Mouse (Mus musculus) forebrain, embryonic 16.5 days (tissue): Measurements from ENCODE around the gene Olfr630. TPM values are rescaled to one million over a fixed set of nuclear protein-coding genes. Genes with fewer than 3 reads are reported as not detected.
"Not testable (repeated sequence)": the region's sequence is repeated elsewhere in the genome, so short reads cannot be mapped to it uniquely, and the experiment has no call there.

ENCODE experiments used
- ATAC-seq: fragments of 200-750 bp; cut with Nextera tagmentation; 2 replicates; pipeline ENCODE4 v1.8.0; 2017; ENCODE audit warnings: mild to moderate bottlenecking, moderate library complexity
- H3K27ac ChIP-seq: fragments of 300-500 bp; sonication (generic); 2 replicates; pipeline ENCODE4 v1.5.1; 2014; ENCODE audit warnings: low read length, control low read depth
- H3K27me3 ChIP-seq: fragments of 300-500 bp; sonication (generic); replicated peaks from 2 replicates; pipeline ENCODE4 v1.6.1; 2014; ENCODE audit warnings: low read length; ENCODE audit not compliant: control insufficient read depth, insufficient read depth
- H3K36me3 ChIP-seq: fragments of 300-500 bp; sonication (generic); 2 replicates; pipeline ENCODE4 v1.6.1; 2014; ENCODE audit not compliant: control insufficient read depth, insufficient read depth
- H3K4me1 ChIP-seq: fragments of 300-500 bp; sonication (generic); replicated peaks from 2 replicates; pipeline ENCODE4 v1.6.1; 2014; ENCODE audit warnings: low read length; ENCODE audit not compliant: control insufficient read depth, insufficient read depth
- H3K4me2 ChIP-seq: fragments of 300-500 bp; sonication (generic); 2 replicates; pipeline ENCODE4 v1.6.1; 2014; ENCODE audit warnings: mild to moderate bottlenecking, low read length, control low read depth
- H3K4me3 ChIP-seq: fragments of 300-500 bp; sonication (generic); replicated peaks from 2 replicates; pipeline ENCODE4 v1.5.1; 2014; ENCODE audit warnings: mild to moderate bottlenecking, low read length, control low read depth
- H3K9ac ChIP-seq: fragments of 300-500 bp; sonication (generic); replicated peaks from 2 replicates; pipeline ENCODE4 v1.6.1; 2014; ENCODE audit warnings: low read depth, low read length, control low read depth
- H3K9me3 ChIP-seq: fragments of 300-500 bp; sonication (generic); 2 replicates; pipeline ENCODE4 v1.6.1; 2016; ENCODE audit warnings: low read length; ENCODE audit not compliant: control insufficient read depth
- WGBS: fragments of 180-500 bp; shearing (Covaris S2); extraction: QIAGEN DNeasy Blood & Tissue Kit; methylation state at CpG from one replicate; pipeline ENCODE4 v1.1.7; 2014; 5-methylcytosine and 5-hydroxymethylcytosine counted together
- polyA plus RNA-seq: library from polyadenylated mRNA; unstranded; fragments of >200 nt; fragmentation: Nextera tagmentation; extraction: Ambion mirVana; gene quantifications from 2 replicates; pipeline ENCODE4 v1.2.1, GENCODE M21; 2015

Gene Olfr630
- polyA plus RNA-seq, 1 experiment from 2014 or later, result not detected

DNA sequence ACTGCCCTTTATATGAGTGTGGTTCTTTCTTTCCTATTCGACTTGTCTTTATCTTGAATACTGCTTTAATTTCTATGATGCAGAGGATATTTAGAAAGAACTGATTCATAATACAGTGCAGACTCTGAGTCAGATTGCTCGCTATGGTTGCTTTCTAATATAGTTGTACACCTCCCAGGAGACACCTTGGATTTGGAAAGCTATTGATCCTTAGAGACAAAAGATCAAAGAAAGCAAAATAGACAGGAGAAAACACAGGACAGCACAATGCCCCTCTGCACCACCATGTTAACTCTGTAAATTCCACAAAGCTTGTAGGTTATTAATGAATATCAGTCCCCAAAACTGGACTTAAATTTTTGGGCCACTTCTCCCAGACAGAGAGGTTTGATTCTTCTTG lies 12.3 kb downstream of the Olfr630 start, which contains the start of gene Olfr629:
Gene Olfr629, minus strand, starts transcription at position 101 of the 400 bp plus-strand sequence.
- no peak within 1 kb of the TSS for H3K4me2 ChIP-seq
- H3K27ac ChIP-seq, result no peak within 1 kb of the TSS
- no peaks in the 10 kb centered on the region for H3K36me3 ChIP-seq
- H3K9ac ChIP-seq, result no peak within 1 kb of the TSS
- H3K9me3 ChIP-seq, result no peaks in the 10 kb centered on the region
- ATAC-seq, result no peak
- 77% methylated on average over 2 of the region's 2 CpGs for WGBS
- no peaks in the 10 kb centered on the region for H3K27me3 ChIP-seq
- no peak within 1 kb of the TSS for H3K4me3 ChIP-seq
- H3K4me1 ChIP-seq, result no peaks in the 10 kb centered on the region

DNA sequence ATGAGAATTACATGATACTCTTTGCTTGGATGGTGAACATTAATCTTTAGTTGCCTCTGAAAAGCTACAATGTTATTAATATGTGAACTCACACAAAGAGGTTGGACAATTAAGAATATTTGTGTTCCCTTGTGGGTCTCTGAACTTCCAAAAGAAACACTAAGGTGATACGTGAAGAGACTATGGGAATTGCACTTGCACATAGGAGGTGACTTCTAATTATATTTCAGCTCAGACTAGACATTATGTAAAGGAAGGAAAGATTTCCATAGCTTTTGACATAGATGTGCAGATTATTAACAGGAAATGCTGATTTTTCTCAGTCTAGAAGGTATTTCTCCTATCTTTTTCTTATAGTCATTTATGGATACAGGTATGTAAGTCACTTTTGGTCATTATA lies 27.1 kb downstream of the Olfr630 start, which contains the start of gene Olfr628:
Gene Olfr628, plus strand, starts transcription at position 301 of the 400 bp plus-strand sequence.
- H3K4me1 ChIP-seq, result no peaks in the 10 kb centered on the region
- H3K27me3 ChIP-seq, result no peaks in the 10 kb centered on the region
- WGBS, result 86% methylated on average over 1 of the region's 1 CpGs

GRCm38 (mm10) chr7:103716398-103716797 lies 40.7 kb downstream of the Olfr630 start:
- not testable (repeated sequence) for H3K9me3 ChIP-seq, H3K36me3 ChIP-seq, ATAC-seq, H3K4me2 ChIP-seq, H3K27me3 ChIP-seq, H3K27ac ChIP-seq, H3K9ac ChIP-seq, H3K4me1 ChIP-seq, H3K4me3 ChIP-seq
- 90% methylated on average over 1 of the region's 1 CpGs for WGBS

More for the DNA sequence above, 27.1 kb downstream of the Olfr630 start, which contains the start of gene Olfr628:
- no peak within 1 kb of the TSS for H3K27ac ChIP-seq
- H3K4me2 ChIP-seq, result no peak within 1 kb of the TSS
- H3K36me3 ChIP-seq, result no peaks in the 10 kb centered on the region
- H3K9ac ChIP-seq, result no peak within 1 kb of the TSS
- no peaks in the 10 kb centered on the region for H3K9me3 ChIP-seq
- no peak for ATAC-seq
- no peak within 1 kb of the TSS for H3K4me3 ChIP-seq

GRCm38 (mm10) chr7:103714371-103714770 lies 42.8 kb downstream of the Olfr630 start, which contains the start of gene Olfr243:
Olfr243 (plus strand) TSS chr7:103714671.
- no peak for ATAC-seq
- no peak within 1 kb of the TSS for H3K4me2 ChIP-seq
- H3K27ac ChIP-seq, result no peak within 1 kb of the TSS
- no peak within 1 kb of the TSS for H3K9ac ChIP-seq
- no peaks in the 10 kb centered on the region for H3K4me1 ChIP-seq
- no peaks in the 10 kb centered on the region for H3K27me3 ChIP-seq
- no peaks in the 10 kb centered on the region for H3K9me3 ChIP-seq
- no peaks in the 10 kb centered on the region for H3K36me3 ChIP-seq
- no peak within 1 kb of the TSS for H3K4me3 ChIP-seq

- no peak overlapping the region for H3K9ac ChIP-seq
- H3K4me2 ChIP-seq, result no peak overlapping the region
- no peak overlapping the region for H3K27ac ChIP-seq
- no peak for ATAC-seq
- no peaks in the 10 kb centered on the region for H3K27me3 ChIP-seq
- no peaks in the 10 kb centered on the region for H3K9me3 ChIP-seq
- H3K4me3 ChIP-seq, result no peak overlapping the region
- H3K36me3 ChIP-seq, result no peaks in the 10 kb centered on the region
- no peaks in the 10 kb centered on the region for H3K4me1 ChIP-seq
- 35% methylated on average over 2 of the region's 2 CpGs for WGBS
Measured at GRCm38 (mm10) chr7:103712024-103712423, 45.1 kb downstream of the Olfr630 start.

Other genes starting within 250 kb of the Olfr630 start
- gene Olfr610, start 245.2 kb downstream of the Olfr630 start, polyA plus RNA-seq, result not detected in 2 replicates
- not detected in 2 replicates for gene Olfr611, start 236.5 kb downstream of the Olfr630 start, polyA plus RNA-seq
- not detected in 2 replicates for gene Olfr612, start 214.6 kb downstream of the Olfr630 start, polyA plus RNA-seq
- gene Olfr613, start 209.3 kb downstream of the Olfr630 start, polyA plus RNA-seq, result not detected in 2 replicates
- not detected in 2 replicates for gene Olfr615, start 201.3 kb downstream of the Olfr630 start, polyA plus RNA-seq
- not detected in 2 replicates for gene Olfr616, start 188.2 kb downstream of the Olfr630 start, polyA plus RNA-seq
- not detected in 2 replicates for gene Olfr617, start 184.3 kb downstream of the Olfr630 start, polyA plus RNA-seq
- gene Olfr618, start 167.2 kb downstream of the Olfr630 start, polyA plus RNA-seq, result not detected in 2 replicates
- not detected in 2 replicates for gene Olfr619, start 156.8 kb downstream of the Olfr630 start, polyA plus RNA-seq
- not detected in 2 replicates for gene Olfr620, start 144.8 kb downstream of the Olfr630 start, polyA plus RNA-seq
- not detected in 2 replicates for gene Olfr622, start 114.6 kb downstream of the Olfr630 start, polyA plus RNA-seq
- not detected in 2 replicates for gene Olfr623, start 93.6 kb downstream of the Olfr630 start, polyA plus RNA-seq
- not detected in 2 replicates for gene Olfr624, start 86.1 kb downstream of the Olfr630 start, polyA plus RNA-seq
- not detected in 2 replicates for gene Olfr625-ps1, start 74.6 kb downstream of the Olfr630 start, polyA plus RNA-seq
- gene Olfr243, start 42.7 kb downstream of the Olfr630 start, polyA plus RNA-seq, result not detected in 2 replicates
- not detected in 2 replicates for gene Olfr628, start 27.0 kb downstream of the Olfr630 start, polyA plus RNA-seq
- not detected in 2 replicates for gene Olfr629, start 12.4 kb downstream of the Olfr630 start, polyA plus RNA-seq
- gene Olfr69, start 14.3 kb upstream of the Olfr630 start, polyA plus RNA-seq, result not detected in 2 replicates
- gene Olfr68, start 22.4 kb upstream of the Olfr630 start, polyA plus RNA-seq, result not detected in 2 replicates
- not detected in 2 replicates for gene Olfr67, start 34.5 kb upstream of the Olfr630 start, polyA plus RNA-seq
- 1,171 and 1,472 TPM in 2 replicates for gene Hbb-bt, start 56.7 kb upstream of the Olfr630 start, polyA plus RNA-seq
- 3,869 and 4,747 TPM in 2 replicates for gene Hbb-bs, start 70.8 kb upstream of the Olfr630 start, polyA plus RNA-seq
- gene Hbb-bh2, start 83.2 kb upstream of the Olfr630 start, polyA plus RNA-seq, result not detected in 2 replicates
- 0.43 TPM in 1 of 2 replicates, not detected in the other for gene Hbb-bh1, start 85.8 kb upstream of the Olfr630 start, polyA plus RNA-seq
- 24.4 and 25.7 TPM in 2 replicates for gene Hbb-y, start 95.9 kb upstream of the Olfr630 start, polyA plus RNA-seq
- not detected in 2 replicates for gene Olfr66, start 128.9 kb upstream of the Olfr630 start, polyA plus RNA-seq
- gene Olfr64, start 137.2 kb upstream of the Olfr630 start, polyA plus RNA-seq, result not detected in 2 replicates
- gene Olfr65, start 146.2 kb upstream of the Olfr630 start, polyA plus RNA-seq, result not detected in 2 replicates
- gene Olfr631, start 171.5 kb upstream of the Olfr630 start, polyA plus RNA-seq, result not detected in 2 replicates
- gene Olfr632, start 177.0 kb upstream of the Olfr630 start, polyA plus RNA-seq, result not detected in 2 replicates
- gene Olfr633, start 187.1 kb upstream of the Olfr630 start, polyA plus RNA-seq, result not detected in 2 replicates
- gene Olfr635, start 213.8 kb upstream of the Olfr630 start, polyA plus RNA-seq, result not detected in 2 replicates
- not detected in 2 replicates for gene Olfr638, start 241.4 kb upstream of the Olfr630 start, polyA plus RNA-seq